Comparison of ENCODE assay signal across 8 mouse cellular contexts in genomic region chr11:113611664-113612611, GRCm38 (mm10). TPM values are rescaled to one million over a fixed set of nuclear protein-coding genes. Genes with fewer than 3 reads are reported as not detected.
DNase-seq lines count a peak whose midpoint lies in the region; ATAC-seq and TF ChIP-seq lines count a peak whose summit lies in the region.

No protein-coding gene starts in this region.

- TF ChIP-seq CTCF in heart, postnatal 0 days (IDR thresholded peaks at IDR 0.05; ENCODE audit: low read depth), result peak; percentile 63
- TF ChIP-seq CTCF in lung, embryonic 14.5 days (IDR thresholded peaks at IDR 0.05; ENCODE audit: low read depth), result peak; percentile 76

- 25% methylated on average over 24 of the region's 24 CpGs for WGBS in embryonic facial prominence, embryonic 11.5 days
- WGBS in heart, postnatal 0 days, result 14% methylated on average over 24 of the region's 24 CpGs
- 6% methylated on average over 24 of the region's 24 CpGs for WGBS in lung, embryonic 14.5 days

- ATAC-seq in embryonic facial prominence, embryonic 11.5 days (replicated peaks; ENCODE audit: insufficient number of reproducible peaks, low FRiP score, low TSS enrichment, low read depth), result peak; percentile 65
- 0 out of 2 replicates have a peak, but pooled peaks have one; percentile 30 for ATAC-seq in heart, postnatal 0 days (ENCODE audit: insufficient read depth, low read depth)
- ATAC-seq in lung, embryonic 14.5 days (ENCODE audit: insufficient read depth), result peak; percentile 78
- ATAC-seq in neutrophil, adult 5-6 weeks (ENCODE audit: extremely low read depth, insufficient number of reproducible peaks, low FRiP score, poor library complexity, severe bottlenecking), result peak; percentile 74

- H3K9me3 ChIP-seq in embryonic facial prominence, embryonic 11.5 days (replicated peaks; ENCODE audit: control insufficient read depth, low read length), result no peaks in the 10 kb centered on the region
- no peaks in the 10 kb centered on the region for H3K9me3 ChIP-seq in heart, postnatal 0 days (replicated peaks; ENCODE audit: control insufficient read depth, low read length)
- no peaks in the 10 kb centered on the region for H3K9me3 ChIP-seq in lung, embryonic 14.5 days (ENCODE audit: low read depth, low read length)

- peak overlapping the region; percentile 8; the same call in 1 of the 2 replicates for H3K9ac ChIP-seq in embryonic facial prominence, embryonic 11.5 days (replicated peaks; ENCODE audit: low read length)
- H3K9ac ChIP-seq in heart, postnatal 0 days (replicated peaks; ENCODE audit: low read depth, low read length), result no peak overlapping the region
- no peak overlapping the region; the same call in 1 of the 2 replicates for H3K9ac ChIP-seq in lung, embryonic 14.5 days

- H3K27ac ChIP-seq in embryonic facial prominence, embryonic 11.5 days (replicated peaks; ENCODE audit: low read depth, low read length), result peak overlapping the region; percentile 8; the same call in 1 of the 2 replicates
- no peak overlapping the region for H3K27ac ChIP-seq in heart, postnatal 0 days (ENCODE audit: low read depth)
- peak overlapping the region; percentile 81 for H3K27ac ChIP-seq in lung, embryonic 14.5 days (ENCODE audit: low read depth)

- H3K36me3 ChIP-seq in embryonic facial prominence, embryonic 11.5 days (replicated peaks; ENCODE audit: control insufficient read depth, insufficient read depth, low read depth, low read length), result no peaks in the 10 kb centered on the region
- no peaks in the 10 kb centered on the region for H3K36me3 ChIP-seq in heart, postnatal 0 days (replicated peaks; ENCODE audit: control insufficient read depth, insufficient read depth, low read length)
- no peaks in the 10 kb centered on the region for H3K36me3 ChIP-seq in lung, embryonic 14.5 days (ENCODE audit: insufficient read depth)

- H3K27me3 ChIP-seq in embryonic facial prominence, embryonic 11.5 days (ENCODE audit: control insufficient read depth, insufficient read depth, low read length), result no peaks in the 10 kb centered on the region; the same call in 1 of the 2 replicates
- peaks cover under 1% of the 10 kb centered on the region; the same call in 1 of the 2 replicates for H3K27me3 ChIP-seq in heart, postnatal 0 days (ENCODE audit: control insufficient read depth, insufficient read depth, low read length)
- H3K27me3 ChIP-seq in lung, embryonic 14.5 days (ENCODE audit: insufficient read depth, low read length), result no peaks in the 10 kb centered on the region

- no peak overlapping the region for H3K4me3 ChIP-seq in embryonic facial prominence, embryonic 11.5 days (ENCODE audit: low read depth, low read length)
- H3K4me3 ChIP-seq in heart, postnatal 0 days (ENCODE audit: low read depth, low read length), result 0 out of 2 replicates have a peak overlapping the region, but pooled peaks have one; percentile 7
- H3K4me3 ChIP-seq in lung, embryonic 14.5 days (ENCODE audit: low read depth, low read length), result peak overlapping the region; percentile 0; the same call in 1 of the 2 replicates

- 0 out of 2 replicates have a peak overlapping the region, but pooled peaks have one; percentile 19 for H3K4me2 ChIP-seq in embryonic facial prominence, embryonic 11.5 days (ENCODE audit: low read depth, low read length)
- H3K4me2 ChIP-seq in heart, postnatal 0 days (ENCODE audit: low read depth, low read length), result peak overlapping the region; percentile 48
- H3K4me2 ChIP-seq in lung, embryonic 14.5 days, result peak overlapping the region; percentile 52

- peak; percentile 58 for DNase-seq in CD4-positive helper T cell, adult 2 months (ENCODE audit: low read depth, low spot score)
- peak; percentile 80 for DNase-seq in R1 (ENCODE audit: low read depth, low spot score)
- DNase-seq in embryonic facial prominence, embryonic 11.5 days (ENCODE audit: low spot score), result peak; percentile 75
- peak; percentile 40 for DNase-seq in heart, postnatal 0 days (ENCODE audit: low spot score)
- peak; percentile 71 to 76 for DNase-seq in kidney, postnatal 4 days
- DNase-seq in lung, embryonic 14.5 days, result peak; percentile 83
- DNase-seq in urinary bladder, adult 18-20 months (ENCODE audit: low spot score in 2 of 2), result no peak

- no peaks in the 10 kb centered on the region; the same call in 1 of the 2 replicates for H3K4me1 ChIP-seq in embryonic facial prominence, embryonic 11.5 days (ENCODE audit: control insufficient read depth, insufficient read depth, low read length)
- H3K4me1 ChIP-seq in heart, postnatal 0 days (ENCODE audit: control insufficient read depth, insufficient read depth), result no peaks in the 10 kb centered on the region; the same call in 1 of the 2 replicates
- peaks cover 13% of the 10 kb centered on the region for H3K4me1 ChIP-seq in lung, embryonic 14.5 days (ENCODE audit: insufficient read depth)

- TF ChIP-seq EP300 in heart, postnatal 0 days (IDR thresholded peaks at IDR 0.05; ENCODE audit: low read depth), result no peak

RNA-seq across cellular contexts. Expression of gene Sstr2, which starts 7.2 kb away (rescaled TPM):
- polyA plus RNA-seq in embryonic facial prominence, embryonic 11.5 days (2014; fragmentation: Nextera tagmentation; extraction: Ambion mirVana), result 3.3 and 3.4 TPM in 2 replicates
- not detected in 2 replicates for total RNA-seq in heart, postnatal 0 days (2014; rRNA removed; ENCODE audit: low replicate concordance)
- 0.12 TPM in 1 of 2 replicates, not detected in the other for polyA plus RNA-seq in heart, postnatal 0 days (2015; fragmentation: Nextera tagmentation; extraction: Ambion mirVana)
- 1.4 and 2.0 TPM in 2 replicates for polyA plus RNA-seq in lung, embryonic 14.5 days (2014; fragmentation: Nextera tagmentation; extraction: Ambion mirVana)
- not detected in 2 replicates for total RNA-seq in neutrophil, adult 5-6 weeks (2017)

RNA-seq across cellular contexts. Expression of gene Cog1, which starts 37.0 kb away (rescaled TPM):
- polyA plus RNA-seq in embryonic facial prominence, embryonic 11.5 days (2014; fragmentation: Nextera tagmentation; extraction: Ambion mirVana), result 26.1 and 28.4 TPM in 2 replicates
- total RNA-seq in heart, postnatal 0 days (2014; rRNA removed; ENCODE audit: low replicate concordance), result 26.5 and 30.3 TPM in 2 replicates
- 10.7 and 12.3 TPM in 2 replicates for polyA plus RNA-seq in heart, postnatal 0 days (2015; fragmentation: Nextera tagmentation; extraction: Ambion mirVana)
- 28.4 and 28.8 TPM in 2 replicates for polyA plus RNA-seq in lung, embryonic 14.5 days (2014; fragmentation: Nextera tagmentation; extraction: Ambion mirVana)
- 36.3 and 37.8 TPM in 2 replicates for total RNA-seq in neutrophil, adult 5-6 weeks (2017)

RNA-seq across cellular contexts. Expression of gene Slc39a11, which starts 37.9 kb away (rescaled TPM):
- 12.5 and 14.5 TPM in 2 replicates for polyA plus RNA-seq in embryonic facial prominence, embryonic 11.5 days (2014; fragmentation: Nextera tagmentation; extraction: Ambion mirVana)
- total RNA-seq in heart, postnatal 0 days (2014; rRNA removed; ENCODE audit: low replicate concordance), result 16.3 and 19.1 TPM in 2 replicates
- 6.9 and 8.6 TPM in 2 replicates for polyA plus RNA-seq in heart, postnatal 0 days (2015; fragmentation: Nextera tagmentation; extraction: Ambion mirVana)
- 19.6 and 21.8 TPM in 2 replicates for polyA plus RNA-seq in lung, embryonic 14.5 days (2014; fragmentation: Nextera tagmentation; extraction: Ambion mirVana)
- 3.3 and 3.9 TPM in 2 replicates for total RNA-seq in neutrophil, adult 5-6 weeks (2017)

Comparison
In these comparisons a context has a peak if more than half of its experiments do, and no peak if none do; other contexts are left out.
1. DNase-seq: peak in CD4-positive helper T cell, adult 2 months (single experiment), R1 (single experiment), embryonic facial prominence, embryonic 11.5 days (single experiment), heart, postnatal 0 days (single experiment), kidney, postnatal 4 days (2 of 2) and lung, embryonic 14.5 days (single experiment); none in urinary bladder, adult 18-20 months (0 of 2).
2. Peak in every context shown above with its lines, with median percentiles within 50 percentile points of each other: ATAC-seq and H3K4me2 ChIP-seq.